Mouse (Mus musculus): ENCODE data around the gene Ptrh1. TPM values are rescaled to one million over a fixed set of nuclear protein-coding genes. Genes with fewer than 3 reads are reported as not detected.
A peak's percentile ranks its signal among the peaks of the same experiment; 100 is the strongest.

The Ptrh1 gene
- total and polyA plus RNA-seq, 3 experiments: 12.3 to 27.9 TPM; not detected in 1

DNA sequence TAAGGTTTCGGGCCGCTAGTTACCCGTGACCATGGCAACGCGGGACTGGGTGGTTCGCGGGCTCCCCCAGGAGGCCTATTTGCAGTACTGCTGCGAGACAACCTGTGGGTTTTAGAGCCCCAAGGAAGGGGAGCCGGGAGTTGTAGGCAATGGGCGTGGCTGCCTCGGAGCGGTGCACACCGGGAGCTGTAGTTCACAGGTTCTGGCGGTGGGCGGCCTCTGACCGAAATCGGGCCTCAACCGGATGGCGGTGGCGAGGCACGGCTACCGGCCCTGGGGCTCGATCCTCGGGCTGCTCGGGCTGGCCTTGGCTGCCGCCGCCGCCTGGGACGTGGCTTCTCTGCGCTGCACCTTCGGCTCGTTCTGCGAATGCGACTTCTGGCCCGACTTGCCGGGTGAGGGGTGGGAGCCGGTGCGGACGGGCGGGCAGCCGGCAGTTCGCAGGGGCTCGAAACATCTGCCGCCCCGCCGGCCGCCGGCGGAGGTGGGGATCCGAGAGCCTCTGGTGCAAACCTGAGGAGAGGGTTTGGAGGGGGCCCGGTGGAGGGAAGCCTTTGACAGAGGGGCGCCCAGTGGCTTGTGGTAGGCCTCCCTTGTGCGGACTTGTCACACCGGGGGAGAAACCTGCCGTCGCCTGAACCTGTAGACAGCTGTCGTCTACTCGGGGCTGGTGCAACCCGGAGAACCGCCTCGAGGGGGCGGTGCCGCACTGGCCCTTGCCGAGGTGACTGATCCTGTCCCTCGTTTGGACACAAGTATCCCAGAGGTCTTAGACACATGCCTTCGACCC is 18.3 kb upstream of the Ptrh1 start, which contains the start of gene Tor2a:
Gene Tor2a, plus strand, starts transcription at position 179 of the 790 bp plus-strand sequence.
- Histone ChIP-seq H3K27ac (ENCODE audit: control insufficient read depth, low read depth, low read length) (peak within 1 kb of the TSS; percentile 62), H3K9me3 (replicated peaks; ENCODE audit: insufficient read depth, low read length) (no peaks in the 10 kb centered on the region), H3K79me2 (ENCODE audit: control insufficient read depth, insufficient read depth, low read length, poor library complexity) (peaks cover 2% of the 10 kb centered on the region; the same call in 1 of the 2 replicates), H3K4me3 (ENCODE audit: control insufficient read depth in 1 of 2, insufficient read depth in 1 of 2, low read depth in 2 of 2, low read length in 2 of 2) (peak within 1 kb of the TSS; percentile 71 to 90), H3K9ac (ENCODE audit: control insufficient read depth, low read depth, low read length, poor library complexity, severe bottlenecking) (peak within 1 kb of the TSS; percentile 95), H3K27me3 (ENCODE audit: control insufficient read depth in 1 of 2, insufficient read depth in 2 of 2, low read length in 2 of 2) (no peaks in the 10 kb centered on the region), H3K4me1 (ENCODE audit: control insufficient read depth in 1 of 2, insufficient read depth in 2 of 2, low read length in 2 of 2) (no peaks in the 10 kb centered on the region; a peak in 1 of 4 replicates), H3K36me3 (ENCODE audit: control insufficient read depth in 1 of 2, insufficient read depth in 2 of 2, low read length in 2 of 2) (peaks cover 0 to 4% of the 10 kb centered on the region in 2 experiments; a peak in 2 of 4 replicates)
- DNase-seq (ENCODE audit: low read depth, low spot score): peak; percentile 98
- TF ChIP-seq MYB (IDR thresholded peaks at IDR 0.05; ENCODE audit: low read depth, low read length): no peak
- no peak for TF ChIP-seq ZMIZ1 (IDR thresholded peaks at IDR 0.05; ENCODE audit: low read depth, low read length)
- TF ChIP-seq BHLHE40 (IDR thresholded peaks at IDR 0.05; ENCODE audit: borderline replicate concordance, low read depth, low read length): no peak
- no peak for TF ChIP-seq ETS1 (IDR thresholded peaks at IDR 0.05; ENCODE audit: low read depth, low read length)
- peak; percentile 30; the same call in 1 of the 2 replicates for TF ChIP-seq ZNF384 (IDR thresholded peaks at IDR 0.05; ENCODE audit: low read depth, low read length)
- no peak for TF ChIP-seq GATA1 (IDR thresholded peaks at IDR 0.05; ENCODE audit: low read depth, low read length)
- no peak; the same call in none of the 2 replicates for TF ChIP-seq TCF12 (IDR thresholded peaks at IDR 0.05; ENCODE audit: low read depth, low read length)
- peak; percentile 92 for TF ChIP-seq KAT2A (conservative IDR thresholded peaks at IDR 0.05; ENCODE audit: low read depth, low read length)
- no peak for TF ChIP-seq MAFK (IDR thresholded peaks at IDR 0.05; ENCODE audit: borderline replicate concordance, low read depth, low read length)
- TF ChIP-seq NELFE (IDR thresholded peaks at IDR 0.05; ENCODE audit: low read depth, low read length): peak; percentile 58
- no peak; the same call in 1 of the 2 replicates for TF ChIP-seq MXI1 (IDR thresholded peaks at IDR 0.05; ENCODE audit: low read depth, low read length)
- no peak for TF ChIP-seq ZKSCAN1 (IDR thresholded peaks at IDR 0.05; ENCODE audit: low read depth, low read length)
- peak; percentile 78 to 98 (median 91) for TF ChIP-seq CTCF (IDR thresholded peaks at IDR 0.05 in 2 of 3, conservative IDR thresholded peaks at IDR 0.05 in 1 of 3; ENCODE audit: control insufficient read depth in 1 of 3, insufficient read depth in 1 of 3, low read depth in 2 of 3, low read length in 3 of 3, poor library complexity in 1 of 3, severe bottlenecking in 1 of 3)
- TF ChIP-seq MAX (IDR thresholded peaks at IDR 0.05; ENCODE audit: low read length): no peak
- TF ChIP-seq MAZ (IDR thresholded peaks at IDR 0.05; ENCODE audit: low read depth, low read length): peak; percentile 79; the same call in 1 of the 2 replicates
- 0 out of 2 replicates have a peak, but pooled peaks have one; percentile 14 for TF ChIP-seq USF1 (IDR thresholded peaks at IDR 0.05; ENCODE audit: low read depth, low read length)
- TF ChIP-seq MYC (IDR thresholded peaks at IDR 0.05; ENCODE audit: low read depth, low read length): no peak
- peak; percentile 69 for TF ChIP-seq ZC3H11A (IDR thresholded peaks at IDR 0.05; ENCODE audit: low read depth, low read length)
- peak; percentile 50; the same call in 1 of the 2 replicates for TF ChIP-seq TBP (IDR thresholded peaks at IDR 0.05; ENCODE audit: low read depth, low read length)
- TF ChIP-seq UBTF (IDR thresholded peaks at IDR 0.05; ENCODE audit: borderline replicate concordance, insufficient read depth, low read depth, low read length): 0 out of 2 replicates have a peak, but pooled peaks have one; percentile 88
- no peak for TF ChIP-seq POLR2AphosphoS2 (IDR thresholded peaks at IDR 0.05; ENCODE audit: low read length)
- peak; percentile 81 for TF ChIP-seq ELF1 (IDR thresholded peaks at IDR 0.05; ENCODE audit: low read depth, low read length)
- peak; percentile 60 to 69; a peak in 3 of 4 replicates for TF ChIP-seq POLR2A (IDR thresholded peaks at IDR 0.05; ENCODE audit: control insufficient read depth in 1 of 2, insufficient read depth in 1 of 2, low read depth in 1 of 2, low read length in 2 of 2, poor library complexity in 1 of 2)
- peak; percentile 85 for TF ChIP-seq SMC3 (IDR thresholded peaks at IDR 0.05; ENCODE audit: low read depth, low read length)
- no peak for TF ChIP-seq E2F4 (IDR thresholded peaks at IDR 0.05; ENCODE audit: borderline replicate concordance, low read depth, low read length)
- peak; percentile 96 for TF ChIP-seq SIN3A (IDR thresholded peaks at IDR 0.05; ENCODE audit: low read length)
- peak; percentile 91 for TF ChIP-seq RAD21 (IDR thresholded peaks at IDR 0.05; ENCODE audit: low read depth, low read length)
- TF ChIP-seq POLR2AphosphoS5 (IDR thresholded peaks at IDR 0.05; ENCODE audit: borderline replicate concordance, low read depth, low read length): no peak
- TF ChIP-seq HCFC1 (IDR thresholded peaks at IDR 0.05; ENCODE audit: low read depth, low read length): peak; percentile 99
- TF ChIP-seq CHD2 (IDR thresholded peaks at IDR 0.05; ENCODE audit: low read length): no peak
- TF ChIP-seq RCOR1 (IDR thresholded peaks at IDR 0.05; ENCODE audit: low read depth, low read length): no peak; the same call in 1 of the 2 replicates
- TF ChIP-seq CHD1 (IDR thresholded peaks at IDR 0.05; ENCODE audit: low read depth, low read length): no peak
- no peak for TF ChIP-seq EP300 (IDR thresholded peaks at IDR 0.05; ENCODE audit: low read depth in 1 of 2, low read length in 2 of 2)
- TF ChIP-seq JUND (IDR thresholded peaks at IDR 0.05; ENCODE audit: low read depth, low read length): no peak
- no peak for TF ChIP-seq GABPA (IDR thresholded peaks at IDR 0.05; ENCODE audit: low read depth, low read length)
- TF ChIP-seq TAL1 (IDR thresholded peaks at IDR 0.05; ENCODE audit: low read length): no peak

Measured in MEL (cell line).